Mouse (Mus musculus) thymus, postnatal 25 days (tissue): ENCODE measurements around the gene Drg2.

Experiments used
- DNase-seq: peaks from one replicate; pipeline ENCODE4 v3.0.0; 2022

Drg2 gene

GRCm38 (mm10) chr11:60474534-60474933 is 20.1 kb downstream of the Drg2 start:
- no peak for DNase-seq

GRCm38 (mm10) chr11:60475668-60476362 is 21.4 kb downstream of the Drg2 start:
- DNase-seq: no peak

GRCm38 (mm10) chr11:60478121-60478520 is 23.7 kb downstream of the Drg2 start:
- DNase-seq: no peak

- no peak for DNase-seq
These were observed 31.9 kb downstream of the Drg2 start for GRCm38 (mm10) chr11:60486267-60486666.

GRCm38 (mm10) chr11:60492726-60493125 is 38.3 kb downstream of the Drg2 start:
- no peak for DNase-seq

GRCm38 (mm10) chr11:60495692-60496091 is 41.3 kb downstream of the Drg2 start:
- no peak for DNase-seq

GRCm38 (mm10) chr11:60507281-60507680 is 52.9 kb downstream of the Drg2 start:
- no peak for DNase-seq

- DNase-seq: no peak
These were observed 54.6 kb downstream of the Drg2 start for GRCm38 (mm10) chr11:60508950-60509349.

GRCm38 (mm10) chr11:60509500-60509899 is 55.1 kb downstream of the Drg2 start:
- DNase-seq: peak; percentile 9

GRCm38 (mm10) chr11:60511893-60512292 is 57.5 kb downstream of the Drg2 start:
- no peak for DNase-seq

- DNase-seq: no peak
These were observed 58.1 kb downstream of the Drg2 start for GRCm38 (mm10) chr11:60512520-60512919.

GRCm38 (mm10) chr11:60514941-60515340 is 60.5 kb downstream of the Drg2 start:
- DNase-seq: no peak

GRCm38 (mm10) chr11:60518305-60518704 is 63.9 kb downstream of the Drg2 start:
- DNase-seq: no peak
